Mouse (Mus musculus) kidney, postnatal 4 days (tissue): Measurements from ENCODE around the gene Gm8909.
"Not testable (repeated sequence)": the region's sequence is repeated elsewhere in the genome, so short reads cannot be mapped to it uniquely, and the experiment has no call there.

Source experiments
- DNase-seq, 2 experiments: peaks; one replicate each; pipeline ENCODE4 v3.0.0; 2021; ENCODE audit warnings: mixed read lengths in 2 of 2

Gm8909 gene

DNA sequence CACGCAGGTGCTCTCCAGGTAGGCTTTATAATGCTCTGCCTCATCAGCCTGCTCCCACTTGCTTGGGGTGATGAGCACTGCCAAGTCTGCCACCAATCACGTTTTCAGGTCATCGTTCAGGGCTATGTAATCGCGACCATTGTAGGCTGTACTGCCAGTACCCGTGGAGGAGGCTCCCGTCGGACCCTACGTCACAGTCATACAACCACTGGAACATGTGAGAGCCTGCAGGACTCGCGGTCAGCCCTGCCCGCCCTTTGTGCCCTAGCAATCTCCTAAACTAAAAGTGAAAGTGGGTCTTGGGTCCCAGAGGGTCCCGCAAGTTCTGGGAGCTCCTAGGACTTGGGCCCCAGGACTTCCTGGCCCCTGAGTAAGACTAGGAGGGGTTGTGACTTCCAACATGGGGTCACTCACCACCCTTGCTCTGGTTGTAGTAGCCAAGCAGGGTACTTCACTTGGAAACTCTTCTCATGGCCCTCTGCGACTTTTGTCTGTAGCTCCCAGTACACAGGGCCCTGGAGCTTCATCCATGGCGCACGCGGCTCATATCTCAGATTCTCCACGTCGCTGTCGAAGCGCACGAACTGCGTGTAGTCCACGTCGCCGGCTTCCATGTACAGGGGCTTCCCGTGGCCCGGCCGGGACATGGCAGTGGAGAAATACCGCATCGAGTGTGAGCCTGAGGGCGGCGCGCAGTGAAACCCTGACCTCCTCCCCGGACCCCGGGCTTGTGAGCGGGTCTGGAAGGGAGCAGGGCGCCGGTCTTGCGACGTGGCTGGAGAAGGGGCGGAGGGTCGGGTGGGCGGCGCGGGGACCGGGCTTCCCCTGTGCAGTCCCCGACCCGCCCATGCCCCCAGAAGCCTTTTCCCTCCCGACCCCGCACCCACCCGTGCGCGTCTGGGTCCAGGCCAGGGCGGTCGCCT is 6.9 kb downstream of the Gm8909 start:
- peak in 1 of 2 experiments; percentile 3 for DNase-seq

GRCm38 (mm10) chr17:36158264-36158663 is 10.1 kb downstream of the Gm8909 start:
- not testable (repeated sequence) for DNase-seq

- peak in 1 of 2 experiments; percentile 15 for DNase-seq
Observed at GRCm38 (mm10) chr17:36157782-36158181, 10.6 kb downstream of the Gm8909 start.

GRCm38 (mm10) chr17:36154271-36155149 is 13.8 kb downstream of the Gm8909 start:
- no peak for DNase-seq

GRCm38 (mm10) chr17:36151200-36151599 is 17.1 kb downstream of the Gm8909 start:
- not testable (repeated sequence) for DNase-seq

DNA sequence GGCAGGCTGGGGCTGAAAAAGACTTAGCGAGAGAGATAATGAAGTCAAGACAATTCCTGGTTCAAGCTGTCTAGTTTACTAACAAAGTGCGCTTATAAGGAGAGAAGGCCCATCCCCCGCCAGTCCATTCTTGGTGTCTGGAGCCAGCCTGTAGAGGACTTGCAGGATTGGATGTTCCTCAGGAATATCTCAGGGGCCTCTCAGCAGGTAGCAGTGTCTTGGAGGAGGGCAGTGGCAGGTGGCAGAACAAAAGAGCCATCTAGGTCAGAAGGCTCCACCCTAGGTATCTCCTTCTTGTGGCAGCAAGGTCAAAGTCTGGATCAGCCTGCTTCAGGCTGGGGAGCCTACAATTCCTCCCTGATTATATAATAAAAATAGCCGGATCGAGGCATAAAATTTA is 19.9 kb downstream of the Gm8909 start:
- DNase-seq: not testable (repeated sequence)

GRCm38 (mm10) chr17:36146937-36147336 is 21.4 kb downstream of the Gm8909 start:
- not testable (repeated sequence) for DNase-seq

- peak in 1 of 2 experiments; percentile 14 for DNase-seq
Observed at GRCm38 (mm10) chr17:36145861-36146156, 22.5 kb downstream of the Gm8909 start.

GRCm38 (mm10) chr17:36145111-36145860 is 23.1 kb downstream of the Gm8909 start:
- DNase-seq: peak in 1 of 2 experiments; percentile 29

GRCm38 (mm10) chr17:36136299-36136848 is 32.0 kb downstream of the Gm8909 start:
- DNase-seq: not testable (repeated sequence)

- not testable (repeated sequence) for DNase-seq
Observed at GRCm38 (mm10) chr17:36135421-36136231, 32.7 kb downstream of the Gm8909 start.

- DNase-seq: no peak
Observed at GRCm38 (mm10) chr17:36131516-36132265, 36.6 kb downstream of the Gm8909 start.

GRCm38 (mm10) chr17:36128968-36129817 is 39.1 kb downstream of the Gm8909 start, which contains the start of gene Gm7030:
Gene Gm7030 (minus strand): TSS chr17:36129425.
- DNase-seq: peak in 1 of 2 experiments; percentile 24

GRCm38 (mm10) chr17:36128525-36128924 is 39.8 kb downstream of the Gm8909 start:
- DNase-seq: not testable (repeated sequence)

DNA sequence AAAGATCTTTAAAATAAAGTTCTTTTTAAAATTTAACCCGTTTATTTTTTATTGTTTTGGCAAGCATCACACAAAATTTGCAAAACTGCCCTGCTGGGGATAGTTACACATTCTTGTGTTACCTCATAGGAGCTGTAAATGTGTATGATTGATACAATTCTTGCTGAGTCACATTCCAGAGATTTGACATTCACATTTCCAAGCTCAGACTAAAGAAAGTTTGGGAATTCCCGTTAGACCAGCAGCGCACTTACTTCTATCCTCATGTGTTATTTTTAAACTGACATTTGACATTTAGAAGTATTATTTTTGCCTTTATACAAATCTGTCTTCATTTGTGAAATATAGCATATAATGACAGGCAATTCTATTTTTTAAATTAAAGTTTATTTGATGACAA is 44.2 kb downstream of the Gm8909 start:
- not testable (repeated sequence) for DNase-seq

GRCm38 (mm10) chr17:36121352-36122020 is 46.9 kb downstream of the Gm8909 start, which contains the start of gene Gm19684:
Gene Gm19684 (plus strand): TSS chr17:36121678.
- DNase-seq: peak; percentile 18 to 35

- not testable (repeated sequence) for DNase-seq
Observed at GRCm38 (mm10) chr17:36120839-36121238, 47.5 kb downstream of the Gm8909 start.

DNA sequence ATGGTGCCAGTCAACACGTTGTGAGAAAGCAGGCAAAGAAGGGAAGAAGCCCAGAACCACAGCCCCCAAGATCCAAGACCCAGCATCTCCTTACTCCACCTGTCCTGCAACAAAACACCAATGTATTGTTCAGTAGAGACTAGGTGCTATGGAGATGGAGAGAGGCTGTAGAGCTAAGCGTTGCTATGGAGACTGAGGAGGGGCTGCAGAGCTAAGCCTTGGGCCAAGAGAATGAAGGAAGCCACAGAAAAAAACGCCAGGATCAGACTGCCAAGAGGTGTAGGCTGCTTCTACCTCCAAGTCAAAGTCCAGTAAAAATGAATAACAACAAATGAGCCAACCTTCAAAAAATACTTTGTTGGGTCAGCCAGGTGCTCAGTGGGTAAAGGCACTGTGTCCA is 51.8 kb downstream of the Gm8909 start:
- not testable (repeated sequence) for DNase-seq
